Mouse (Mus musculus) forelimb bud, embryonic 11.5 days (tissue): ENCODE results near the gene Rpl36.
"Not testable (repeated sequence)": the region's sequence is repeated elsewhere in the genome, so short reads cannot be mapped to it uniquely, and the experiment has no call there.

Experiments used
- DNase-seq: peaks from one replicate; pipeline ENCODE4 v3.0.0-alpha.2; 2012; ENCODE audit warnings: low read depth, low spot score

Rpl36 gene

DNA sequence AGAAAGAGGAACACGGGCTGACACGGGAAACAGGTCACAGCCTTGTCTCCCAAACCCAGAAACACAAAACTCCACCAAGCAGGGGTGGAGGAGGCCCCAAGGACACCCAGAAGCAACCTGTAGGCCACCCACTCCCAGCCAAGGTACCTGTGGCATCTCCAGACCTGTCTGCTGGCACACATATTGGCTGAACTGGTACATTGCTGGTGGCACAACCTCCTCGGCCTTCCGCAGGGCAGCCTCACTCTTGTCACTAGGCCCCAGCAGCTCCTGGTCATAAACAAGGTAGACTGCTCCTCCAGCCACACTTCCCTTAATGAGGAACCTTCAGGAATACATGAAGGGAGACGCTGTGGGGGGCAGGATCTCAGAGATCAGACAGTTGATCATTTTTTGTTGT is 4.5 kb upstream of the Rpl36 start:
- DNase-seq: no peak

- peak; percentile 93 for DNase-seq
Observed at GRCm38 (mm10) chr17:56609452-56610171, 3.6 kb upstream of the Rpl36 start, which contains the start of gene 2410015M20Rik. TSS of gene 2410015M20Rik (minus strand) at chr17:56609771.

GRCm38 (mm10) chr17:56611323-56611722 is 1.9 kb upstream of the Rpl36 start:
- no peak for DNase-seq

GRCm38 (mm10) chr17:56611861-56612564 is 1.2 kb upstream of the Rpl36 start:
- DNase-seq: peak; percentile 35

DNA sequence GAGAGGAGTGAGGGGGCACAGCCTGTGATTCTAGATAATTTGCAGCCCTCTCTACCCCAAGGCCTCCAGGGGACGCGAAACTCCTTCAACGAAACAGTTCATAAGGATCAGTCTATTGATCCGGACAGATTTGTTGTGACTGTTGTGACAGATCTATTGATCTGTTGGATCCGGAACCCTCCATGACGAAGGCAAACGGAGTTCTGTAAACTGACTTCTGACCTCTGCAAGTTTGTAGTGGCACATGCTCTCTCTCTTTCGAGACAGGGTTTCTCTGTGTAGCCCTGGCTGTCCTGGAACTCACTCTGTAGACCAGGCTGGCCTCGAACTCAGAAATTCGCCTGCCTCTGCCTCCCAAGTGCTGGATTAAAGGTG is 664 bp upstream of the Rpl36 start:
- DNase-seq: not testable (repeated sequence)

- not testable (repeated sequence) for DNase-seq
Observed at GRCm38 (mm10) chr17:56613893-56614292, 677 bp downstream of the Rpl36 start.

GRCm38 (mm10) chr17:56614391-56615135 is 1.3 kb downstream of the Rpl36 start:
- no peak for DNase-seq

DNA sequence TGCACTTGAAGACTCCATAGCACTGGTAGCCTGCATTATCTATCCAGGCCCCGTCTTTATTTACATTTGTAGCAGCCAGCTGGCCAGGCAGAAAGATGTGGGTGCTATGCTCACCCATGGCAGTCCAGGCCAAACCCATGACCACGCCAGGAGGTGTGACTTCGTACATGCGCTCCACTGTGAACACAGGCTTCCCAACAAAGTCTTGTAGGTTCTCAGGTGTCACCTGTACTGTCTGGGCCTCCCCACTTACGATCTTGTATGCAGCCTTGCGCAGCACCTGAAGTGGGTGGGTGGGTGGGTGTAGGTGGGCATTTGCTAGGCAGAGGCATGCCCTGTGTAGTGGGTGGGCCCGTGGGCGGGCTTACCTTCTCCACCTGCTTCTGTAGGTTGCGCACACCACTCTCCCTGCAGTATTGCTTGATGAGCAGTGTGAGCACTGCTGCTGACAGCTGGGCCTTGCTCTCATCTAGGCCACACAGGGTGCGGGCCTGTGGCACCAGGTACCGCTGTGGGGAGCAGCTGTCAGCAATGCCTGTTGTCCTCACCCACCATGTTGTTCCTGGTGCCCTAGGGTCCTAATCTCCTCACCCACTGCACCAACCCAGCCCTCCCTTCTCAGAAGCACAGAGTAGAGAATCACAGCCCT is 2.0 kb downstream of the Rpl36 start:
- no peak for DNase-seq

DNA sequence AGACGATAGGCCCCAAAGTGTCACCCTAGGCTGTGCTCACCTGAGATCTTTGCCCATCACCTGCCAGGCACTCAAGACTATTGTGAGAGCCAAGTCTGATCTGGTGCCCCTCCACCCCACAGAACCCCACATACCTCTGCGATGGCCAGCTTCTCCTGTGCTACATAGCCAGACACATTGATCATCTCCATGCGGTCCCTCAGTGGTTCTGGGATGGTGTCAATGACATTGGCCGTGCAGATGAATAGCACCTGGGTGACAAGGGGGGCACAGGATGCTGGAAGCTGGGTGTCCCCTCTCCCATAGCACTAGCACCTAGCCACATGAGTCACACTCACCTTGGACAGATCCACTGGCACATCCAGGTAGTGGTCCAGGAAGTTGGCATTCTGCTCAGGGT is 2.6 kb downstream of the Rpl36 start:
- no peak for DNase-seq

GRCm38 (mm10) chr17:56616725-56617124 is 3.5 kb downstream of the Rpl36 start:
- DNase-seq: no peak

DNA sequence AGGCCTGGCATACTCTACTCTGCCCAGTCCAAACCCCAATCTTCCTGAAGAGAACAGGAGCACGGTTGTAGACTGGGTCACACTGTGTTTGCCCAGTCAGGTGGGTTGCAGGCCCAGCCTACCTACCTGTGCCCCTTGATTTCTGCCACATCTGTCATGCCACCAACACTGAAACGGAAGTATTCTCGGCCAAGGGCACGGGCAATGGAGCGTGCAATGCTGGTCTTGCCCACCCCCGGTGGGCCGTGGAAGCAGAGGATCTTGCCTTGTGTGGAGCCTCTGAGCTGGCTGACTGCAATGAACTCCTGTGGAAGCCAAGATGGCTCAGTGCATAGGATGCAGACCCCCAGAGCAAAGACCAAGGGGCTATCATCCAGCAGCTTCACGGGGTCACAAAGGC is 4.4 kb downstream of the Rpl36 start:
- no peak for DNase-seq

DNA sequence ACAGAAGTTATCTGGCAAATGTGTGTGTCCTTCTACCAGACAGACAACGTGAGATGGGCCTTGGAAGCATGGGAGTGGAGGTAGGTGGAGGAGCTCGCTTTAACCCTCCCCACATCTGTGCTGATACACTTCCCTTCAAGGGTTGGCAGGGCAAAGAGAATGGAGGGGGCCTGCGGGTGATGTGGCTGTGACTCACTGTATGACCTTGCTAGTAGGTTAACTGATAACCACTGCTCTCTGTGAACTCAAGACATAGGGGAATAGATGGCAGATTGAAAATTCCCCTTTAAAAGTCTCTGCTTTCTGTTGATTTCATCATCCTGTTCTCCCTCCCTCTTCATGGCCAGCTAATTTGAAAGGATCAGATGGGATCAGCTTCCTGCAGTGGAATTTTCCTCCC is 12.3 kb downstream of the Rpl36 start:
- no peak for DNase-seq

DNA sequence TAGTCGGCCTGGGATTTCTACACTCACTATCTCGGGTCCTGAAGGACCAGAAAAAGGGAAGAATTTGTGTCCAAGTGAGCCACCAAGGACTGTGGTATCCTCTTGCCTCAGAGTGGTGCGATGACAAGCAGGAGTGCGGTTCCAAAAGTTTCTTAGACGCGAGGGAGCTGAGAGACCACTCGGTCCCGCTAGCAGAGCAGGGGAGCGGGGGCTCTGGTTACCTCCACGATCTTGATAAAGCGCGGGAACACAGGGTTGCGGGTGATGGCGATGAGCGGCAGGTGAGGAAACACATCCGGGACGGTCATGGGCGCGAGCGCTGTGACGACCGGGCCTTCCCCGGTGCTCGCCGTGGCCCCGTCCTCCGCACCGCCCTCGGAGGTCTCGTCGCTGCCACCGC is 13.0 kb downstream of the Rpl36 start:
- no peak for DNase-seq

GRCm38 (mm10) chr17:56626754-56627470 is 13.7 kb downstream of the Rpl36 start, which contains the start of gene Lonp1:
TSS of gene Lonp1 (minus strand) at chr17:56626887.
- peak; percentile 99 for DNase-seq

GRCm38 (mm10) chr17:56627530-56628277 is 14.5 kb downstream of the Rpl36 start, which contains the start of gene Catsperd:
TSS of gene Catsperd (plus strand) at chr17:56628143.
- peak; percentile 42 for DNase-seq

GRCm38 (mm10) chr17:56629800-56630781 is 16.9 kb downstream of the Rpl36 start:
- not testable (repeated sequence) for DNase-seq

GRCm38 (mm10) chr17:56631807-56632206 is 18.6 kb downstream of the Rpl36 start:
- no peak for DNase-seq

DNA sequence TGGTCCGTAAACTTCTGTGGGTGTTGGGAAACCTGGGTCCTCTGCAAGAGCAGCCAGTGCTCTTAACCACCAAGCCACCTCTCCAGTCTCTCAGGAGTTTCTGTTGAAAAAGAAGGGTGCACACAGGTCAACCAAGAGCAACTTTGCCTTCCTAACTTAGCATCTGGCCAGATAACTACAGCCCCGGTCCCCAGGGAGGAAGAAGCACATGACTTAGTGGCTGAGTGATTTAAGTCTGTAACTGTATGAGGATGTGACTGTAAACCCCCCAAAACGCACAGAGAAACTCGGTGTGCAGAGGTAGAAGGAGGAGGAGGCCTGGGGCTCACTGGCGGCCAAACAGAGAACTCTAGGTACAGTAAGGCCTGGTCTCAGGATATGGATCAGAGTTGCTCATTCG is 20.8 kb downstream of the Rpl36 start:
- no peak for DNase-seq

DNA sequence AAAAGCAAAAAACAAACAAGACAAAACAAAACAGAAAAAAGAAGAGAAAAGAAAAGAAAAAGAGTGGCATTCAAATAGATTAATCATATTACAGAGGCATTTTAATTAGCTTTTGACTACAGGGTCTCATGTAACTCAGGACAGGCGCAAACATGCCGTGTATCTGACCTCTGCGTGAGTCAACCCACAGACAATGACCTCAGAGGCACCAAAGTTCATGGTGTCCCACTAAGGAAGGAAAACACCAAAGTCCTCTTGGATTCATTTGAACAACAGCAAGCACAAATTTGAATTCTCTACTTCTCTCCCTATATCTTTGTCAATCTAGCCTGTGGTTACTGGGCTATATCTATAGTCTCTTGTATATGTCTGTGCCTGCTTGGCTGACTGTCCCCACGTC is 30.0 kb downstream of the Rpl36 start:
- DNase-seq: no peak
